Mouse (Mus musculus) olfactory bulb, adult 2 months (tissue): ENCODE measurements around the gene Rin2.

Experiments used
- CTCF ChIP-seq: fragments of 200-500 bp; IDR thresholded peaks from 2 replicates; pipeline ENCODE4 v1.5.1; 2012; ENCODE audit warnings: low read depth, mild to moderate bottlenecking, low read length, moderate library complexity; ENCODE audit not compliant: insufficient read depth
- POLR2A ChIP-seq: fragments of 200-500 bp; IDR thresholded peaks from 2 replicates; pipeline ENCODE4 v1.6.1; 2012; ENCODE audit warnings: mild to moderate bottlenecking, low read depth, low read length, moderate library complexity; ENCODE audit not compliant: insufficient read depth

GRCm38 (mm10) chr2:145784246-145784935, 109.4 kb downstream of the Rin2 start:
- TF ChIP-seq POLR2A (no peak), CTCF (no peak)
